Mouse (Mus musculus) heart, embryonic 14.5 days (tissue): ENCODE data around the gene Tnpo3. TPM values are rescaled to one million over a fixed set of nuclear protein-coding genes. Genes with fewer than 3 reads are reported as not detected.
A peak's percentile ranks its signal among the peaks of the same experiment; 100 is the strongest.

ENCODE experiments used
- ATAC-seq: fragments of 200-750 bp; cut with Nextera tagmentation; 2 replicates; pipeline ENCODE4 v1.8.0; 2017; ENCODE audit warnings: low read depth, moderate TSS enrichment; ENCODE audit not compliant: insufficient number of reproducible peaks, insufficient read depth, low FRiP score
- H3K27ac ChIP-seq, 2 experiments: fragments of 200-500 bp in 1 of 2; fragments of 300-500 bp in 1 of 2; sonication (generic) in 1 of 2; replicated peaks in 1 of 2; 2 replicates each; pipeline ENCODE4 v1.5.1; 2012 to 2014; ENCODE audit warnings: low read depth in 2 of 2, low read length in 2 of 2, control low read depth in 1 of 2, mild to moderate bottlenecking in 1 of 2, mixed read lengths in 1 of 2; ENCODE audit not compliant: control insufficient read depth in 1 of 2, insufficient read depth in 1 of 2
- H3K27me3 ChIP-seq: fragments of 300-500 bp; sonication (generic); 2 replicates; pipeline ENCODE4 v1.6.1; 2014; ENCODE audit warnings: mild to moderate bottlenecking, low read length, control low read depth; ENCODE audit not compliant: control insufficient read depth, insufficient read depth
- H3K36me3 ChIP-seq: fragments of 300-500 bp; sonication (generic); 2 replicates; pipeline ENCODE4 v1.6.1; 2014; ENCODE audit warnings: mild to moderate bottlenecking, control low read depth, low read length, mixed read lengths; ENCODE audit not compliant: control insufficient read depth, insufficient read depth
- H3K4me1 ChIP-seq, 2 experiments: fragments of 200-500 bp in 1 of 2; fragments of 300-500 bp in 1 of 2; sonication (generic) in 1 of 2; 2 replicates each; pipeline ENCODE4 v1.6.1; 2012 to 2014; ENCODE audit warnings: low read length in 2 of 2, control low read depth in 1 of 2, mixed read lengths in 1 of 2; ENCODE audit not compliant: control insufficient read depth in 2 of 2, insufficient read depth in 2 of 2
- H3K4me2 ChIP-seq: fragments of 300-500 bp; sonication (generic); 2 replicates; pipeline ENCODE4 v1.6.1; 2014; ENCODE audit warnings: mild to moderate bottlenecking, low read length
- H3K4me3 ChIP-seq, 2 experiments: fragments of 200-500 bp in 1 of 2; fragments of 300-500 bp in 1 of 2; sonication (generic) in 1 of 2; 2 replicates each; pipeline ENCODE4 v1.5.1; 2012 to 2014; ENCODE audit warnings: low read length in 2 of 2, mild to moderate bottlenecking in 2 of 2, control low read depth in 1 of 2, low read depth in 1 of 2, moderate library complexity in 1 of 2; ENCODE audit not compliant: control insufficient read depth in 1 of 2, insufficient read depth in 1 of 2
- H3K9ac ChIP-seq: fragments of 300-500 bp; sonication (generic); 2 replicates; pipeline ENCODE4 v1.6.1; 2014; ENCODE audit warnings: mild to moderate bottlenecking, low read length
- H3K9me3 ChIP-seq: fragments of 300-500 bp; sonication (generic); 2 replicates; pipeline ENCODE4 v1.6.1; 2016; ENCODE audit warnings: low read length, control low read depth; ENCODE audit not compliant: control insufficient read depth
- WGBS: fragments of 180-500 bp; shearing (Covaris S2); extraction: QIAGEN DNeasy Blood & Tissue Kit; methylation state at CpG from one replicate; pipeline ENCODE4 v1.1.7; 2014; 5-methylcytosine and 5-hydroxymethylcytosine counted together
- polyA plus RNA-seq: library from polyadenylated mRNA; unstranded; fragments of >200 nt; fragmentation: Nextera tagmentation; extraction: Ambion mirVana; gene quantifications from 2 replicates; pipeline ENCODE4 v1.2.1, GENCODE M21; 2014

Tnpo3 gene
- polyA plus RNA-seq, 1 experiment from 2014 or later: 65.4 TPM

DNA sequence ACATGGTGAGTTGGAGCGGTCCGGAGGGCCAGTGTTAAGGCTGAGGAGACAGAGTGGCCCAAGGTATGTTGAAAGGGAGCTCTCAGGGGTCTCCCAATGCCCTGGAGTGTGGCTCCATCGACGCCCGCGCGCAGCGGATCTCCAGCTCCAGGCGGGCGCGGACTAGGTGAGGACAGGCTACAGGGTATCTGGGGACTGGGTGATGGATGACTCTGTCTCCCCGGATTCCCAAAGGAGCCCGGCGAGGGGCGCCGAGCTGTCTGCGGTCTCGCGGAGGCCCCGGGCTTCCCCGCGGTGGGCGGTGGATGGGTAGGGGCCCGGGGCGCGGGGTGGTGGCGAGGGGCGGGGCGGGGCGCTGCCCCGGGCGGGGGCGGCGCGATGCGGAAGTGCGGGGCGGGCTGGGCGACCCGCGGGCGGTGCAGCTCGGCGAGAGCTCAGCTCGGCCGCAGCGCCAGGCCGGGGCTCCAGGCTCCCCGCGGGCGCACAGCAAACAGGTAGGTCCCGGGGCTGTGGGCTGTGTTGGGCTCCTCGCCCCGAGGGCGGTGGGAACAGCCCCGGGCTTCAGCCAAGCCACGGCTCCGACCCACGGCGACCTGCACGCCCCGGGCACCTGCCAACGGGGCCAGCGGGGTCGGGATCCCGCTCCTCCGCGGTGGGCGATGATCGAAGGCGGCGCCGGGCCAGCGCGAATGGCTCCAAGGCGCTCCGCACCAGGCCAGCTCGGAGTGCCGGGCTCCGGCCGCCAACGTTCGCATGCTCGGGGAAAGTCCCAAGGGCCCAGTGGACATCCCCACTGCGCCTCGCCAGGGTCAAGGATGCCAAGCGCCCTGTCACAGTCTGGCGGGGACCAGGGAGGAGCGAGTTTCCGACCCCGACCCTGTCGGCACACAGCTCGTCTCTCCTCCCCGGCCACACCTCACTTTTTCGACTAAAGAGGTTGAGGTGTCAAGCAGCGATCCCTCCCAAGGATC lies 83.1 kb downstream of the Tnpo3 start, which contains the start of gene Irf5:
Gene Irf5, plus strand, starts transcription at position 345 of the 971 bp plus-strand sequence.
- no peak; the same call in 1 of the 2 replicates for ATAC-seq
- Histone ChIP-seq H3K4me3 (peak within 1 kb of the TSS; percentile 60), H3K4me2 (peak within 1 kb of the TSS; percentile 91), H3K9me3 (no peaks in the 10 kb centered on the region), H3K27ac (no peak within 1 kb of the TSS), H3K36me3 (no peaks in the 10 kb centered on the region), H3K27me3 (peaks cover 6% of the 10 kb centered on the region; the same call in 1 of the 2 replicates), H3K9ac (peak within 1 kb of the TSS; percentile 70), H3K4me1 (peaks cover 29 to 34% of the 10 kb centered on the region in 2 experiments)
- under 1% methylated on average over 79 of the region's 96 CpGs for WGBS

- peaks cover 6% of the 10 kb centered on the region; the same call in 1 of the 2 replicates for H3K27me3 ChIP-seq
- H3K4me3 ChIP-seq: no peak overlapping the region
- no peaks in the 10 kb centered on the region for H3K9me3 ChIP-seq
- WGBS: 75% methylated on average over 6 of the region's 6 CpGs
- no peak overlapping the region for H3K4me2 ChIP-seq
- no peak overlapping the region for H3K9ac ChIP-seq
- ATAC-seq: no peak
- no peaks in the 10 kb centered on the region for H3K36me3 ChIP-seq
- H3K4me1 ChIP-seq: peaks cover 29 to 34% of the 10 kb centered on the region in 2 experiments
- H3K27ac ChIP-seq: no peak overlapping the region
These were observed 84.4 kb downstream of the Tnpo3 start for GRCm38 (mm10) chr6:29525256-29525655.

- H3K9me3 ChIP-seq: no peaks in the 10 kb centered on the region
- no peak overlapping the region for H3K4me3 ChIP-seq
- H3K4me2 ChIP-seq: no peak overlapping the region
- no peaks in the 10 kb centered on the region for H3K36me3 ChIP-seq
- H3K4me1 ChIP-seq: peaks cover 19 to 23% of the 10 kb centered on the region in 2 experiments
- H3K9ac ChIP-seq: no peak overlapping the region
- no peak for ATAC-seq
- H3K27ac ChIP-seq: no peak overlapping the region; a peak in 1 of 4 replicates
- H3K27me3 ChIP-seq: peaks cover 6% of the 10 kb centered on the region; the same call in 1 of the 2 replicates
- WGBS: 28% methylated on average over 6 of the region's 6 CpGs
These were observed 85.6 kb downstream of the Tnpo3 start for GRCm38 (mm10) chr6:29524034-29524489.

DNA sequence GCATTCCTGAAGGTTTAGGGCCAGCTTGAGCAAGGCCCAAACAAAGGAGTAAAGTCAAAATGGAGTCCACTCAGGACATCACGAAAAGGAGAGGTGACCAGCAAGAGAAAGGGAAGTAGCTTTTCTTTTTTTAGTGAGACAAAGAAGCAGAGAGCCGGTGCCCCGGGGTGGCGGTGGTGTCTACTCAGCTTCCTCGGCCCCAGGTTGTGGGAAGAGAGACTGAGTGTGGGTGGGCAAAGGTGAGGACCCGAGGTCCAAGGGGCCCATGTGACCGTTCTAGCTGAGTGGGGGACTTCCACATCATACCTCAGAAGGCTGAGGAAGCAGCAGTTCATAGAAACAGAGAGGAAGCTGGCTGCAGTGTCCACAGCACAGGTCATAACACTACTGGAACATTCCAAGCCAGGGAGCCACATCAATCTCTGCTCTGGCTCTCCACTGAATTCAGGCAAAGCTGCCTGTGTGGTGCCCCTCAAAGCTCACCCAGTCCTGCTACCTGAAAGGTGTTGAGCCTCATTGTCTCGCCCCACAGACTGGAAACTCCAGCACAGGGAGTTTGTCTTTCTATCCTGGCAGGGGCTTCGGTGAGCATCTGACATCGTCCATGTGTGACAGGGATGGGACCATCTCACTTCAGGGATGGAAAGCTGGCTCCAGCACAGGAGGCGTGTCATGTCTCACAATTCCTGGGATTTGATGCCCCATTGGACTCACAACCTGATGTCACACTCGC lies 86.2 kb downstream of the Tnpo3 start:
- no peak overlapping the region for H3K4me3 ChIP-seq
- H3K9me3 ChIP-seq: no peaks in the 10 kb centered on the region
- H3K4me2 ChIP-seq: no peak overlapping the region
- peaks cover 6% of the 10 kb centered on the region; the same call in 1 of the 2 replicates for H3K27me3 ChIP-seq
- no peaks in the 10 kb centered on the region for H3K36me3 ChIP-seq
- WGBS: 71% methylated on average over 12 of the region's 12 CpGs
- no peak overlapping the region; a peak in 1 of 4 replicates for H3K27ac ChIP-seq
- ATAC-seq: no peak
- peaks cover 15 to 18% of the 10 kb centered on the region in 2 experiments for H3K4me1 ChIP-seq
- H3K9ac ChIP-seq: no peak overlapping the region

DNA sequence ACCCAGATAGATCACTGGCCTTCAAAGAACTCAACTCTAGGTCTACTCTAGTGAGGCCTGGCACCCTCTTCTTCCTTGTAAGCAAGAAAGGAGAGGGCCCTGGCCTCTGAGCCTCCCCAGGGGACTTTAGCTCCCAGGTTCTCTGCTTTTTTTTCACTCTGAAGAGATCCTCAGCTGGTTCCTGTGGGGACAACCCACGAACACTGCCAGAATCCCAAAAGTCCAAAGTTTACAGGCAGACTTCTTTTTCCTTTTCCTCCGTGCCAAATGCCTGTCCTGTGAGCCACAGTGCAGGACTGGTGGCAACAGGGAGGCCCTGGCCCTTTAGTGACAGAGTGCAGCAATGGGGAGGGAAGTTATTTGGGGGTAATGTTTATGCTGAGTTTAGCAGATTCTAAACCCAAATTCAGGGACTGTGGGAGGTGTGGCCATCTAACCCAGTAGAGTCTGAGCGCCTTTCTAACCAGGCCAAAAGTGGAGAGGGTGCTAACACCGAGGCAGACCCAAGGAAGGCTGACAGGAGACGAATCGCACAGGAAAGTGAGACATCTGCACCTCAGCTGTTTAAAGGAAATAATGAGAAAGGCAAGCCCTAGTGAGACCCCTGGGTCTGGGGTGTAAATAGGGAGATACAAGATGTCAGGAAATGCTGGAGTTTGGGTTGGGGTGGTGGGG lies 86.9 kb downstream of the Tnpo3 start:
- no peak overlapping the region for H3K4me3 ChIP-seq
- H3K36me3 ChIP-seq: no peaks in the 10 kb centered on the region
- 0 out of 2 replicates have a peak, but pooled peaks cover 2% of the 10 kb centered on the region for H3K27me3 ChIP-seq
- H3K27ac ChIP-seq: no peak overlapping the region; a peak in 1 of 4 replicates
- H3K4me1 ChIP-seq: peaks cover 9 to 12% of the 10 kb centered on the region in 2 experiments; a peak in 3 of 4 replicates
- H3K4me2 ChIP-seq: no peak overlapping the region
- no peak for ATAC-seq
- no peaks in the 10 kb centered on the region for H3K9me3 ChIP-seq
- H3K9ac ChIP-seq: no peak overlapping the region
- 68% methylated on average over 6 of the region's 6 CpGs for WGBS

DNA sequence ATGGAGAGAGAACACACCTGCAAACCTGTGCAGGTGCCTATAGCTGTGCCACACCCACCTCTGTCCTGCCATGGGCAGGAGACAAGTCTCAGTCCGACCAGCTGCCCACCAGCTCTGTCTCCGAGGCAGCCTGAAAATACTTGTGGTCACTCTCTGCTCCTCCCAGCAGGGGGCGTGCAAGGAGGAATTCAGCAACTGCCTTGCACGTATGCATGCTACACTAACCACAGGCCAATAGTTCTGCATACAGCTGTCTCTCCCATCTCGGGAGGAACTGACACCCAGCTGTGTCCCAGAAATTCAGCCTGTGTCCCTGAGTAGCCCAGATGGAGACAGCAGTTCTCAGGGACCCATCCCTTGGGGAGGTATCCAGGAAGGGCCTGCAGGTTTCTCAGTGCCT lies 92.5 kb downstream of the Tnpo3 start:
- peak; percentile 33 for ATAC-seq
- H3K4me1 ChIP-seq: peaks cover 6 to 11% of the 10 kb centered on the region in 2 experiments
- no peak overlapping the region for H3K4me2 ChIP-seq
- no peaks in the 10 kb centered on the region for H3K9me3 ChIP-seq
- peaks cover 2% of the 10 kb centered on the region; the same call in 1 of the 2 replicates for H3K27me3 ChIP-seq
- H3K36me3 ChIP-seq: no peaks in the 10 kb centered on the region
- H3K9ac ChIP-seq: no peak overlapping the region
- no peak overlapping the region for H3K27ac ChIP-seq
- no peak overlapping the region for H3K4me3 ChIP-seq
- WGBS: 5% methylated on average over 5 of the region's 5 CpGs

DNA sequence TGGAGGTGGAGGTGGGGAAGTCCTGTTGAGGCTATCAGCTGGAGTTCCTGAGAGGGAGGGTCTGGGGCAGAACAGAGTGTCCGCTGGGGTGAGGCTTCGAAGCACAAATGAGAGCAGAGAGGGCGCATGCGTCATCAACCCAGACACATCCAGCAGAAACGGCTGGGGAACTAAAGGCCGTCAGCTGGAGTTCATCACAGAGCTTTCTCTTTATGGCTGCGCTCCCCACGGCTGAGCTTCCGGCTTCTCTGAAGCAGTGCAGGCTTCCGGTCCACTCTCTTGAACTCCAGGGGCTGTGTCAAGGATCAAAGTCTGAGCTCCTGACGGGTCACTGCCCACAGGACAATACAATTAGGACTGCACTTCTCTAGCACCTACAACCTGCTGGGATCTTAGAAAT lies 96.4 kb downstream of the Tnpo3 start:
- H3K36me3 ChIP-seq: no peaks in the 10 kb centered on the region
- ATAC-seq: no peak
- peaks cover 10 to 11% of the 10 kb centered on the region in 2 experiments for H3K4me1 ChIP-seq
- no peaks in the 10 kb centered on the region for H3K9me3 ChIP-seq
- WGBS: 1% methylated on average over 11 of the region's 11 CpGs
- H3K27me3 ChIP-seq: peaks cover 2% of the 10 kb centered on the region; the same call in 1 of the 2 replicates
- peak overlapping the region; percentile 39; the same call in 1 of the 2 replicates for H3K9ac ChIP-seq
- H3K4me2 ChIP-seq: peak overlapping the region; percentile 60
- peak overlapping the region; percentile 12 to 19; a peak in 2 of 4 replicates for H3K4me3 ChIP-seq
- H3K27ac ChIP-seq: peak overlapping the region; percentile 29 to 45; a peak in 3 of 4 replicates
